Mouse (Mus musculus) midbrain, embryonic 14.5 days (tissue): ENCODE results near the gene Trem2. TPM values are rescaled to one million over a fixed set of nuclear protein-coding genes. Genes with fewer than 3 reads are reported as not detected.

Experiments used
- ATAC-seq: fragments of 200-750 bp; cut with Nextera tagmentation; 2 replicates; pipeline ENCODE4 v1.8.0; 2017; ENCODE audit warnings: moderate number of reproducible peaks, moderate library complexity; ENCODE audit not compliant: low FRiP score, low TSS enrichment
- DNase-seq: peaks from one replicate; pipeline ENCODE4 v3.0.0-alpha.2; 2015
- H3K27ac ChIP-seq: fragments of 300-500 bp; sonication (generic); replicated peaks from 2 replicates; pipeline ENCODE4 v1.5.1; 2014; ENCODE audit warnings: mild to moderate bottlenecking, low read depth, low read length, moderate library complexity
- H3K27me3 ChIP-seq: fragments of 300-500 bp; sonication (generic); 2 replicates; pipeline ENCODE4 v1.6.1; 2014; ENCODE audit warnings: low read length, control low read depth, mixed read lengths; ENCODE audit not compliant: control insufficient read depth, insufficient read depth
- H3K36me3 ChIP-seq: fragments of 300-500 bp; sonication (generic); 2 replicates; pipeline ENCODE4 v1.6.1; 2014; ENCODE audit warnings: low read length, control low read depth; ENCODE audit not compliant: control insufficient read depth, insufficient read depth
- H3K4me1 ChIP-seq: fragments of 300-500 bp; sonication (generic); 2 replicates; pipeline ENCODE4 v1.6.1; 2014; ENCODE audit warnings: mild to moderate bottlenecking, antibody characterized with exemption, low read length, control low read depth; ENCODE audit not compliant: control insufficient read depth, insufficient read depth
- H3K4me2 ChIP-seq: fragments of 300-500 bp; sonication (generic); 2 replicates; pipeline ENCODE4 v1.6.1; 2014; ENCODE audit warnings: mild to moderate bottlenecking, low read length, moderate library complexity
- H3K4me3 ChIP-seq: fragments of 300-500 bp; sonication (generic); replicated peaks from 2 replicates; pipeline ENCODE4 v1.5.1; 2014; ENCODE audit warnings: low read depth, low read length
- H3K9ac ChIP-seq: fragments of 300-500 bp; sonication (generic); replicated peaks from 2 replicates; pipeline ENCODE4 v1.6.1; 2014; ENCODE audit warnings: mild to moderate bottlenecking, low read length, moderate library complexity
- H3K9me3 ChIP-seq: fragments of 300-500 bp; sonication (generic); 2 replicates; pipeline ENCODE4 v1.6.1; 2016; ENCODE audit warnings: low read length, control low read depth, mixed read lengths; ENCODE audit not compliant: control insufficient read depth
- WGBS: fragments of 180-500 bp; shearing (Covaris S2); extraction: QIAGEN DNeasy Blood & Tissue Kit; methylation state at CpG from one replicate; pipeline ENCODE4 v1.1.7; 2014; 5-methylcytosine and 5-hydroxymethylcytosine counted together
- polyA plus RNA-seq: library from polyadenylated mRNA; unstranded; fragments of >200 nt; fragmentation: Nextera tagmentation; extraction: Ambion mirVana; gene quantifications from 2 replicates; pipeline ENCODE4 v1.2.1, GENCODE M21; 2014

Gene Trem2
- polyA plus RNA-seq, 1 experiment from 2014 or later: 3.7 TPM

DNA sequence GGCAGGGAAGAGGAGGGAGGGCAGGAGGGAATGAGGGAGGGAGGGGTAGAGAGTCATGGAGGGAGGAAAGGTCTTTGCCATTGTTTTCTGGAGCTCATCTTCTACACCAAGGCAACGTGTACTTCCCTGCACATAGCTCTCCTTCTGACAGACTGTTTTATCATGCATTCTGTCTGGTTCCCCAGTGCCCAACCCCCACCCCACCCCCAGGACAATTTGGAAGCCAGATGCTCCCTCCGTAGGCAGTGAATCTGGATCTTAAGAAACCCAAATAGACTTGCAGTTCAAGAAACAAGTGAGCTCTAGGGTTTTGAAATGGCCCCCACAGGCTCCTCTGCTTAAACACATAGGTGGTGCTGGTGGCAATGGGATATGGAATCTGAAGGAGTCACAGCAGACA lies 11.7 kb downstream of the Trem2 start:
- Histone ChIP-seq H3K4me1 (no peaks in the 10 kb centered on the region), H3K9me3 (no peaks in the 10 kb centered on the region), H3K27me3 (no peaks in the 10 kb centered on the region), H3K36me3 (no peaks in the 10 kb centered on the region), H3K9ac (no peak overlapping the region), H3K27ac (no peak overlapping the region), H3K4me2 (no peak overlapping the region), H3K4me3 (no peak overlapping the region)
- no peak for ATAC-seq
- 44% methylated on average over 2 of the region's 2 CpGs for WGBS
- DNase-seq: no peak

DNA sequence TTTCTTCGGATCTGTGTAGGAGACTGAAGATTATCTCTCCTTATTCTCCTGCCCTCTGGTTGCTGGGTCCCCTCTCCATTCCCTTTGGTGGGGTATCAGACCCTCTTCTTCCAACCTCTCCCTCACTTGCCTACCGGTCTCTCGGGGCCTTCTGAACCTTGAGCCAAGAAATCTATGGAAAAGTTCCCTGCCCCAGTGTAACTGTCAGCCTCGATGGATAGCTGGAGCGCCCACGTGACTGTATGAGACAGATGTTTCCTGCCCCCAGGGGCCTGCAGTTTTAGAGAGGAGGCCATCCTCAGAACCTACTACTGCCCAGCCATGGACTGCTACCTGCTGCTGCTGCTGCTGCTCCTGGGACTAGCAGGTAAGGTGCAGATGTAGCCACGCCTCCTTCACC lies 13.4 kb downstream of the Trem2 start, which contains the start of gene Treml1:
TSS of gene Treml1 (plus strand) at position 301 of the 400 bp plus-strand sequence.
- H3K9ac ChIP-seq: no peak within 1 kb of the TSS
- WGBS: 82% methylated on average over 7 of the region's 7 CpGs
- DNase-seq: no peak
- H3K9me3 ChIP-seq: no peaks in the 10 kb centered on the region
- H3K4me3 ChIP-seq: no peak within 1 kb of the TSS
- no peaks in the 10 kb centered on the region for H3K36me3 ChIP-seq
- H3K4me2 ChIP-seq: no peak within 1 kb of the TSS
- no peaks in the 10 kb centered on the region for H3K4me1 ChIP-seq
- H3K27me3 ChIP-seq: no peaks in the 10 kb centered on the region
- H3K27ac ChIP-seq: no peak within 1 kb of the TSS
- no peak for ATAC-seq

DNA sequence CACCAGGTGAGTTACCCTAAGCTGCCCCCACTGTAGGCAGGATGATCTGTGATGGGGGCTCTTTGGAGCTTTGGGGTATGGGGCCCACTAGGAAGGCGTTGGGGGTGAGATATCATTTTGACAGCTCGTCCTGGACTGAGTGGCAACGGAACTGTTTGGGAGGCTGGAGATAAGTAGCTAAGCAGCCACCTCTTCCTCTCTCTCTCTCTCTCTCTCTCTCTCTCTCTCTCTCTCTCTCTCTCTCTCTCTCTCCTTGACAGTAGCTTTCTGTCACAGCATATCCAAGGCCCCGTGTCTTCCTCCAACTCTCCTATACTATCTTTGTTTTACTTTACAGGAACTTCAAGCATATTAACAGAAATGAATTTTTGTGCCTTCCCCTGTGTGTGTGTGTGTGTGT lies 14.3 kb downstream of the Trem2 start:
- WGBS: 81% methylated on average over 4 of the region's 4 CpGs
- Histone ChIP-seq H3K9ac (no peak overlapping the region), H3K9me3 (no peaks in the 10 kb centered on the region), H3K4me3 (no peak overlapping the region), H3K27ac (no peak overlapping the region), H3K36me3 (no peaks in the 10 kb centered on the region), H3K4me1 (no peaks in the 10 kb centered on the region), H3K27me3 (no peaks in the 10 kb centered on the region), H3K4me2 (no peak overlapping the region)
- no peak for ATAC-seq
- DNase-seq: no peak

DNA sequence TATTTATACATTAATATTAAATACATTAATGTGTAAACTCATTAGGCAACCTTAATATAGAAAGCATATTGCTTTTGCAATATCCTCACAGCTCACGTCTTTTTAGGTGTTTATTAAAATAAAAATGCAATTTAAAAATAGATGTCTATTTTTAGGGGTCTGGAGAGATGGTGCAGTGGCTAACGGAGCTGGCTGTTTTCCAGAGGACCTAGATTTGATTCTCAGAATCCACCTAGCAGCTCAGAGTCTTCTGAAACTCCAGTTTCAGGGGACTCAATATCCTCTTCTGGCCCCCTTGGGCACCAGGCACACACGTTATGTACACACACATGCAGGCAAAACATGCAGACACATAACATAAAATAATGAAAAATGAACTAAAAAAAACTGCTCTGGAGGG lies 16.1 kb downstream of the Trem2 start:
- Histone ChIP-seq H3K9ac (no peak overlapping the region), H3K27me3 (no peaks in the 10 kb centered on the region), H3K4me2 (no peak overlapping the region), H3K4me3 (no peak overlapping the region), H3K4me1 (no peaks in the 10 kb centered on the region), H3K36me3 (no peaks in the 10 kb centered on the region), H3K9me3 (no peaks in the 10 kb centered on the region), H3K27ac (no peak overlapping the region)
- 86% methylated on average over 3 of the region's 3 CpGs for WGBS
- ATAC-seq (no peak), DNase-seq (no peak)

DNA sequence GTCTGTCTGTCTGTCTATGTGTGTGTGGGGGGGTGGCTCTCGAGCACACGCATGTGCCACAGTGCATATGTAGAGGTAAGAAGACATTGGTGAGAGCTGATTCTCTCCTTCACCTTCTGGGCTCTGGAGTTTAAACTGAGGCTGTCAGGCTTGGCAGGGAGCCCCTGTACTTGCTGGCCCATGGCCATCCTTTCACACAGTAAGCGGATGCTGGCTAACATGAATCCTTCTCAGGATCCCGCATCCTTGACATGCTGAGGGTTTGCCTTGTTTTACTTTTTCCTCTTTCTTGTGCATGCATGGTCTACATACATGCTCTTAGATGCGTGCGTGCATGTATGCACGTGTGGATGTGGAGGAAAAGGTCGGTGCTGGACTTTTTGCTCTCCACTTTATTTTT lies 16.8 kb downstream of the Trem2 start:
- H3K4me3 ChIP-seq: no peak overlapping the region
- no peaks in the 10 kb centered on the region for H3K36me3 ChIP-seq
- WGBS: 93% methylated on average over 8 of the region's 8 CpGs
- no peak overlapping the region for H3K4me2 ChIP-seq
- no peaks in the 10 kb centered on the region for H3K27me3 ChIP-seq
- no peaks in the 10 kb centered on the region for H3K4me1 ChIP-seq
- no peak overlapping the region for H3K27ac ChIP-seq
- no peak for ATAC-seq
- no peak overlapping the region for H3K9ac ChIP-seq
- H3K9me3 ChIP-seq: no peaks in the 10 kb centered on the region
- DNase-seq: peak; percentile 40

DNA sequence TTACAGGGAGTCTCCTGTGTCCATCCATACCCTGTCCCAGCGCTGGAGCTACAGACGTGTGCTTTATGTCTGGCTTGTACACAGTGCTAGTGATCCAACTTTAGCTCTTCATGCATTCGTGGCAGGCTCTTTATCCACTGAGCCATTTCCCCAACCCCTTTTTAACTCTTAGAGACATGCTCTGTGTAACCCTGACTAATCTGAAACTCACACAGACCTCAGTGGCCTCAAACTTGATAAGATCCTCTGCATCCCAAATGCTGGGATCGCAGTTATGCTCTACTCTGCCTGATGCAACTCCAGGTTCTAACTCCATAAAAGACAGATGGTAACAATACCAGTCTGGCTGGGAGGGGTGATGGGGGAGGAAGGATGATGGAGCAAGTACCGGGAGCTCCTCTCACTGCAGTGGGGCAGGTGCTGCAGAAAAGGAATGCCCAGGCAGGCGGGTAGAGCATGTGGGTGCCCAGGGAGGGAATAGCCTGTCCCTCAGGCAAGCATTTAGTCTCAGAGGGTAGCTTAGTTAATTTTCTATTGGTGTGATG lies 17.3 kb downstream of the Trem2 start:
- no peaks in the 10 kb centered on the region for H3K27me3 ChIP-seq
- no peak overlapping the region for H3K4me2 ChIP-seq
- 83% methylated on average over 6 of the region's 6 CpGs for WGBS

DNA sequence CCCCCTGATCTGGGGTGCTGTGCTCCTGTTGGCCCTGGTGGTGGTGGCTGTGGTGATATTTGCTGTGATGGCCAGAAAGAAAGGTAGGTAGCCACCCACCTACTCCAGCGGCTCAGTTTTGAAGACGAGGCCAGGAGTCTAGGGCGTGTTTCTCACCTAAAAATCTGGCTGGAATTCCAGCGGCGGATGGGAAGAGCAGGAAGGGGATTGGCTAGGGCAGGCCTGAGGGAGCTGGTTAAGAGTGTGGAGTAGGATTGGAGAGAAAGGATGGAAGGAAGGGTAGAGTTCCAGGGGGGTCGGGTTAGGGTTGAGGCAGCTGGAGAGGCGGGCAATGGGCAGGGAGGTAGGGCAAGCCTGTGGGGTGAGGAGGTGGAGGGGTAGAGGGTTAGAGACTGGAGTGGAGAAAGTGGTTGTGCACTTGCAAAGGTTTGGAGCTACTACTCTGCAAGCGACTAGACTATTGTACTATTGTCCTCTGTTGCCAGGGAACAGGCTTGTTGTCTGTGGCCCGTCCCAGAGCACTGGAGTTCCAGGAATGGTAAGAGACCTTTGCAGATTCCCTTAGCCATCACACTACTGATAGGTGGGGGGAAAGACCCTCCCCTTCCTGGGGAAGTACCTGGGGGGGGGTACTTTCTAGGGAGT lies 19.4 kb downstream of the Trem2 start:
- Histone ChIP-seq H3K9me3 (no peaks in the 10 kb centered on the region), H3K27ac (no peak overlapping the region), H3K9ac (no peak overlapping the region), H3K27me3 (no peaks in the 10 kb centered on the region), H3K4me1 (no peaks in the 10 kb centered on the region), H3K36me3 (no peaks in the 10 kb centered on the region), H3K4me3 (no peak overlapping the region), H3K4me2 (no peak overlapping the region)
- ATAC-seq (no peak), DNase-seq (no peak)
- WGBS: 65% methylated on average over 9 of the region's 9 CpGs

More for the DNA sequence above, 17.3 kb downstream of the Trem2 start:
- Histone ChIP-seq H3K9me3 (no peaks in the 10 kb centered on the region), H3K36me3 (no peaks in the 10 kb centered on the region), H3K9ac (no peak overlapping the region), H3K27ac (no peak overlapping the region), H3K4me1 (no peaks in the 10 kb centered on the region), H3K4me3 (no peak overlapping the region)
- DNase-seq (no peak), ATAC-seq (no peak)

DNA sequence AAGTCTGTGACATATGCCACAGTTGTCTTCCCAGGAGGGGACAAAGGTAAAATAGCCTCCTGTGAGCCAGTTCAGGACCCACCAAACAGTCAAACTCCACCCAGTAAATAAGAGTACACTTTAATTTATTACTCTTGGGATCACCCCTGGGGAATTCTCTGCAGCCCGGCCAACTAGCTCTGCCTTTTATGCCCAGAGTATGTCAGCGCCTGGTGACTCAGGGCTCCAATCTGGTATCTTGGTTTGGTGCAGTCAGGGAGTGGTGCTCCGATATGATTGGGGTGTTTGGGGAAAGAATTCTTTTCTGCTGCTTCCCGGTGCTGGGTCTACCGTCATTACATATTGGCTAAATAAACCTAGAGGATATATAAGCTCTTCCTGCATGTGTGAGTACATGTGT lies 20.6 kb downstream of the Trem2 start:
- no peak for DNase-seq

DNA sequence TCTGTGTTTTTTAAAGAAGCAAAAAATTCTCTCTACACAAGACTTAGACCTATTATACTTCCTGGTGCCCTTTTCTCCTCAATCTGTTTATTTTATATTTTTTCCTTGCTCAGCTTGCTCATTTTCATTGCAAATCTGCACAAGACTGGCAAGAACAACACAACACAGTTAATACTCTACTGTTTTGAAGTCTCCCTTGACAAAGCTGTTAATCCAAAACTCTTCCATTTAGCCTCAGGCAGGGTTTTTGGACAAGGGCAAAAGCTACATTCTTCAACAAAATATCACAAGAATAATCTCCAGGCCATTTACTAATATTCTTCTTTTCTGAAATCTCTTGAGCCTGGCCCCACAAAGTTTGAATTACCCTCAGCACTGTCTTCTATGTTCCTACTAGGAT lies 25.4 kb downstream of the Trem2 start:
- Histone ChIP-seq H3K27me3 (no peaks in the 10 kb centered on the region), H3K36me3 (no peaks in the 10 kb centered on the region), H3K27ac (no peak overlapping the region)

More for the DNA sequence above, 20.6 kb downstream of the Trem2 start:
- WGBS: 92% methylated on average over 5 of the region's 5 CpGs
- Histone ChIP-seq H3K4me2 (no peak overlapping the region), H3K36me3 (no peaks in the 10 kb centered on the region), H3K9me3 (no peaks in the 10 kb centered on the region), H3K4me1 (no peaks in the 10 kb centered on the region), H3K4me3 (no peak overlapping the region), H3K27ac (no peak overlapping the region), H3K9ac (no peak overlapping the region), H3K27me3 (no peaks in the 10 kb centered on the region)
- no peak for ATAC-seq

More for the DNA sequence above, 25.4 kb downstream of the Trem2 start:
- no peak overlapping the region for H3K9ac ChIP-seq
- no peak for DNase-seq
- no peaks in the 10 kb centered on the region for H3K9me3 ChIP-seq
- H3K4me2 ChIP-seq: no peak overlapping the region
- H3K4me3 ChIP-seq: no peak overlapping the region
- ATAC-seq: no peak
- no peaks in the 10 kb centered on the region for H3K4me1 ChIP-seq
